Mouse (Mus musculus) hindbrain, postnatal 0 days (tissue): ENCODE data around the gene Atg9b. TPM values are rescaled to one million over a fixed set of nuclear protein-coding genes. Genes with fewer than 3 reads are reported as not detected.
A peak's percentile ranks its signal among the peaks of the same experiment; 100 is the strongest.

Experiments used
- ATAC-seq: fragments of 200-750 bp; cut with Nextera tagmentation; 2 replicates; pipeline ENCODE4 v1.8.0; 2017; ENCODE audit warnings: mild to moderate bottlenecking, moderate TSS enrichment, moderate library complexity
- DNase-seq: peaks from one replicate; pipeline ENCODE4 v3.0.0-alpha.2; 2015; ENCODE audit warnings: low spot score
- H3K27ac ChIP-seq: fragments of 300-500 bp; sonication (generic); 2 replicates; pipeline ENCODE4 v1.5.1; 2014; ENCODE audit warnings: mild to moderate bottlenecking
- H3K27me3 ChIP-seq: fragments of 300-500 bp; sonication (generic); 2 replicates; pipeline ENCODE4 v1.6.1; 2014; ENCODE audit warnings: low read length, mixed read lengths; ENCODE audit not compliant: insufficient read depth
- H3K36me3 ChIP-seq: fragments of 300-500 bp; sonication (generic); 2 replicates; pipeline ENCODE4 v1.6.1; 2014; ENCODE audit warnings: low read length, mixed read lengths; ENCODE audit not compliant: insufficient read depth
- H3K4me1 ChIP-seq: fragments of 300-500 bp; sonication (generic); 2 replicates; pipeline ENCODE4 v1.6.1; 2014; ENCODE audit warnings: antibody characterized with exemption, low read length, mixed read lengths; ENCODE audit not compliant: insufficient read depth
- H3K4me2 ChIP-seq: fragments of 300-500 bp; sonication (generic); 2 replicates; pipeline ENCODE4 v1.6.1; 2014; ENCODE audit warnings: low read depth, mild to moderate bottlenecking, low read length, moderate library complexity, mixed read lengths
- H3K4me3 ChIP-seq: fragments of 300-500 bp; sonication (generic); 2 replicates; pipeline ENCODE4 v1.5.1; 2014; ENCODE audit warnings: low read length
- H3K9ac ChIP-seq: fragments of 300-500 bp; sonication (generic); replicated peaks from 2 replicates; pipeline ENCODE4 v1.6.1; 2014; ENCODE audit warnings: mild to moderate bottlenecking, low read length, moderate library complexity, mixed read lengths
- H3K9me3 ChIP-seq: fragments of 300-500 bp; sonication (generic); 2 replicates; pipeline ENCODE4 v1.6.1; 2016; ENCODE audit warnings: low read length, mixed read lengths
- CTCF ChIP-seq: IDR thresholded peaks from 2 replicates; pipeline ENCODE4 v1.5.1; 2016; ENCODE audit warnings: antibody characterized with exemption, control low read depth, low read depth
- WGBS: fragments of 180-500 bp; shearing (Covaris S2); extraction: QIAGEN DNeasy Blood & Tissue Kit; methylation state at CpG from one replicate; pipeline ENCODE4 v1.1.7; 2014; 5-methylcytosine and 5-hydroxymethylcytosine counted together
- polyA plus RNA-seq: library from polyadenylated mRNA; unstranded; fragments of >200 nt; fragmentation: Nextera tagmentation; extraction: Ambion mirVana; gene quantifications from 2 replicates; pipeline ENCODE4 v1.2.1, GENCODE M21; 2015
- total RNA-seq: library from RNA; depleted of rRNA; stranded (reverse); fragments of >200 nt; gene quantifications from 2 replicates; pipeline ENCODE4 v1.2.3, GENCODE M21; 2014

Atg9b gene
- total and polyA plus RNA-seq, 2 experiments from 2014 or later: 6.1 to 9.8 TPM

- H3K4me3 ChIP-seq: peak overlapping the region; percentile 47
- WGBS: 2% methylated on average over 73 of the region's 73 CpGs
- H3K27me3 ChIP-seq: no peaks in the 10 kb centered on the region
- TF ChIP-seq CTCF: peak; percentile 65
- H3K27ac ChIP-seq: peak overlapping the region; percentile 51; the same call in 1 of the 2 replicates
- H3K4me1 ChIP-seq: peaks cover 24% of the 10 kb centered on the region
- H3K9ac ChIP-seq: peak overlapping the region; percentile 60
- no peaks in the 10 kb centered on the region for H3K9me3 ChIP-seq
- ATAC-seq: peak; percentile 55
- peak; percentile 87 for DNase-seq
- H3K4me2 ChIP-seq: peak overlapping the region; percentile 97
- H3K36me3 ChIP-seq: no peaks in the 10 kb centered on the region
Observed at GRCm38 (mm10) chr5:24387264-24388241, 4.4 kb downstream of the Atg9b start.

- ATAC-seq (no peak), DNase-seq (no peak)
- H3K4me1 ChIP-seq: peaks cover 24% of the 10 kb centered on the region
- no peaks in the 10 kb centered on the region for H3K27me3 ChIP-seq
- TF ChIP-seq CTCF: no peak
- 80% methylated on average over 10 of the region's 10 CpGs for WGBS
- no peak overlapping the region for H3K4me2 ChIP-seq
- no peak overlapping the region for H3K4me3 ChIP-seq
- H3K9ac ChIP-seq: no peak overlapping the region
- H3K9me3 ChIP-seq: no peaks in the 10 kb centered on the region
- no peak overlapping the region for H3K27ac ChIP-seq
- no peaks in the 10 kb centered on the region for H3K36me3 ChIP-seq
Observed at GRCm38 (mm10) chr5:24385887-24386550, 5.9 kb downstream of the Atg9b start.

DNA sequence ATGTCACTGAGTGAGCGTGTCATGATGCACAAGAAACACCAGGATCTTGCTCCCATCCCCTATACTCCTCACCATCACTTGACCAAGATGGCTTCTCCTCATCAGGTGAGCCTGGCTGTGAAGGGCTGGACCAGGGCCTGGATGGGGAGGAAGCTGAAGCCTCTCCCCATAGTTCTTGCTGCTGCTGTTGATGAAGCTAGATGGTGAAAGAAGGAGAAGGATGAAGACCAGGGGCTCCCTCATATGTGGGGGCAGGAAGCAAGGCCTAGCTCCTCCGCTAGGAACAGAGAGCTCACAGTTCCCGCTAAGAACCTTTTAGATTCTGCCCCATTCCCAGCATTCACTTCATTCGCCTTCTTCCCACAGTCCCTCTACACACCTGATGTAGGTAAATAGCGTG is 6.6 kb downstream of the Atg9b start:
- 92% methylated on average over 5 of the region's 5 CpGs for WGBS
- Histone ChIP-seq H3K9ac (no peak overlapping the region), H3K27me3 (no peaks in the 10 kb centered on the region), H3K4me3 (no peak overlapping the region), H3K4me2 (no peak overlapping the region), H3K36me3 (no peaks in the 10 kb centered on the region), H3K4me1 (peaks cover 24% of the 10 kb centered on the region), H3K27ac (no peak overlapping the region), H3K9me3 (no peaks in the 10 kb centered on the region)
- no peak for TF ChIP-seq CTCF
- no peak for ATAC-seq
- DNase-seq: no peak

GRCm38 (mm10) chr5:24384407-24384806 is 7.5 kb downstream of the Atg9b start:
- WGBS: 69% methylated on average over 6 of the region's 6 CpGs
- Histone ChIP-seq H3K27me3 (no peaks in the 10 kb centered on the region), H3K27ac (no peak overlapping the region), H3K9ac (no peak overlapping the region), H3K4me1 (peaks cover 24% of the 10 kb centered on the region), H3K4me3 (no peak overlapping the region), H3K36me3 (no peaks in the 10 kb centered on the region), H3K9me3 (no peaks in the 10 kb centered on the region), H3K4me2 (peak overlapping the region; percentile 66; the same call in 1 of the 2 replicates)
- DNase-seq (no peak), ATAC-seq (no peak)
- TF ChIP-seq CTCF: no peak

- peak; percentile 74 for TF ChIP-seq CTCF
- WGBS: under 1% methylated on average over 34 of the region's 34 CpGs
- no peaks in the 10 kb centered on the region for H3K9me3 ChIP-seq
Observed at GRCm38 (mm10) chr5:24383026-24383859, 8.7 kb downstream of the Atg9b start.

DNA sequence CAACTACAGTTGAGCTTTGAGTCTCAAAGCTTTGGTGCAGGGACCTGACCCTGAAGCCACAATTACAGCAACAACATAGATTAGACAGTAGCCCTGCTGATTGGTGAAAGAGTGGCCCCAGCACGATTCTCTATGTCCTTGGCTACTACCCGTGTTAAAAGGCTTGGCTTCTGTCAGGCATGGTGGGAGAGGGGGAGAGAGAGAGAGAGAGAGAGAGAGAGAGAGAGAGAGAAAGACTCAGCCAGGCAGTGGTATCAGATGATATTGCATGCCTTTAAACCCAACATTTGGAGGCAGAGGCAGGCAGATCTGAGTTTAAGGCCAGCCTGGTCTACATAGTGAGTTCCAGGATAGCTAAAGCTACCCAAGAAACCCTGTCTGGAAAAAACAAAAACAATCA is 10.0 kb downstream of the Atg9b start:
- no peak overlapping the region for H3K9ac ChIP-seq
- no peak overlapping the region for H3K27ac ChIP-seq
- ATAC-seq (no peak), DNase-seq (no peak)
- H3K4me2 ChIP-seq: no peak overlapping the region
- 60% methylated on average over 2 of the region's 2 CpGs for WGBS
- H3K27me3 ChIP-seq: no peaks in the 10 kb centered on the region
- no peak for TF ChIP-seq CTCF
- H3K4me1 ChIP-seq: peaks cover 17% of the 10 kb centered on the region
- H3K36me3 ChIP-seq: no peaks in the 10 kb centered on the region
- H3K4me3 ChIP-seq: no peak overlapping the region
- no peaks in the 10 kb centered on the region for H3K9me3 ChIP-seq

More at GRCm38 (mm10) chr5:24383026-24383859, 8.7 kb downstream of the Atg9b start:
- peak overlapping the region; percentile 46 for H3K4me3 ChIP-seq
- peaks cover 24% of the 10 kb centered on the region for H3K4me1 ChIP-seq
- H3K36me3 ChIP-seq: no peaks in the 10 kb centered on the region
- no peaks in the 10 kb centered on the region for H3K27me3 ChIP-seq
- peak overlapping the region; percentile 66 for H3K4me2 ChIP-seq
- peak overlapping the region; percentile 86 for H3K27ac ChIP-seq
- peak overlapping the region; percentile 56 for H3K9ac ChIP-seq
- ATAC-seq (peak; percentile 88), DNase-seq (peak; percentile 96)
